Mouse (Mus musculus): Measurements from ENCODE around the gene Cyp1a2. TPM values are rescaled to one million over a fixed set of nuclear protein-coding genes. Genes with fewer than 3 reads are reported as not detected.

Cyp1a2 gene
- polyA plus RNA-seq, 1 experiment: not detected

DNA sequence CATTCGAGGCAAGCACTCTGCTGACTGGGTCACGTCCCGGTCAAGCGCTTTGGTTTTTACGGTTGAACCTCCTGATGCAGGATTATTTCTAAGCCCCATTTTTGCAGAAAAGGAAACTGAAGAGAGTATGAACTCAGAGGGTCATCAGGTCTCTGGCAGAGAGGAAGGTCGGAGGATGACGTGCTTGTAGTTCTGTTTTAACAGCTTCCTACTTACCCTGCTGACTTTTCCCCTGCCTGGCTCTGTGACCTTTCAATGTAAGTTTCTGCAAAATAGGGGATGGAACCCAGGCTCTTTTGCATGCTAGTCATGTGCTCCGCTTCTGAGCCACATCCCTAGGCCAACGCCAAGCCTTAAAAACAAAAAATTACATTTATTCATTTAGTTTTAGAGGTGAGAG lies 31.2 kb downstream of the Cyp1a2 start:
- Histone ChIP-seq H3K4me3 (ENCODE audit: extremely low read depth, insufficient read depth, insufficient read length) (peak overlapping the region; percentile 25), H3K4me1 (ENCODE audit: control insufficient read depth, insufficient read depth, insufficient read length) (peaks cover 47% of the 10 kb centered on the region), H3K27ac (ENCODE audit: insufficient read depth, low read length) (peak overlapping the region; percentile 97), H3K36me3 (ENCODE audit: control insufficient read depth, insufficient read depth, low read length) (no peaks in the 10 kb centered on the region), H3K27me3 (ENCODE audit: control insufficient read depth, insufficient read depth, low read length) (no peaks in the 10 kb centered on the region)
- no peak for DNase-seq (ENCODE audit: low read depth in 1 of 2, low spot score in 2 of 2)
- WGBS: 40% methylated on average over 9 of the region's 9 CpGs
- no peak for TF ChIP-seq POLR2A (IDR thresholded peaks at IDR 0.05; ENCODE audit: low read depth, low read length)
- no peak for TF ChIP-seq CTCF (IDR thresholded peaks at IDR 0.05; ENCODE audit: extremely low read depth, insufficient read depth, insufficient read length, insufficient replicate concordance)

DNA sequence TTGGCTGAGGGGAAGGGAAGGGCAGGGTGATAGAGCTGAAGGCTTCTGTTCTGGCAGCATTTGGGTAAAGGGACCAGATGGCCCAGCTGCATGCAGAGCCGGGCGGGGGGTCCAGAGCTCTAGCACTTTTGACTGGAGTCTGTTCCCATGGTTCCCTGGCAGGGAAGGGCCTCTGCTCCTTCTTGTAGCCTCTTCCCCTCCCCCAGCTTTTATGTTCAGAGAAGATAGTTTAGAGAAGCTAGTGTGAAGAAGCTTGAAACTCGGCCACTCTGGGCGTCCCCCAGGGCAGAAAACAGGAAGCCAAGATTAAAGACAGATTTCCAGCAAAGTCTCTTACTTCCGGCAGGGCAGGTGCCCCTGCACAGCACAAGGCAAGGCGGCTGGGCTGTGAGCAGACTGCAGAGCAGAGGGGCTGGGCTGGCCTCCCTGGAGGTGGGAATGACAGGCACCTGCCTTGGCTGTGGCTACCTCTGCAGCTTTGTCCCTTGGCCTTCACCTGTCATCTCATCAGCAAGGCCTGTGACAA lies 32.7 kb downstream of the Cyp1a2 start:
- Histone ChIP-seq H3K27ac (ENCODE audit: insufficient read depth, low read length) (peak overlapping the region; percentile 97), H3K4me1 (ENCODE audit: control insufficient read depth, insufficient read depth, insufficient read length) (peaks cover 51% of the 10 kb centered on the region), H3K36me3 (ENCODE audit: control insufficient read depth, insufficient read depth, low read length) (no peaks in the 10 kb centered on the region), H3K4me3 (ENCODE audit: extremely low read depth, insufficient read depth, insufficient read length) (peak overlapping the region; percentile 53), H3K27me3 (ENCODE audit: control insufficient read depth, insufficient read depth, low read length) (no peaks in the 10 kb centered on the region)
- 3% methylated on average over 6 of the region's 6 CpGs for WGBS
- TF ChIP-seq POLR2A (IDR thresholded peaks at IDR 0.05; ENCODE audit: low read depth, low read length): peak; percentile 70
- TF ChIP-seq CTCF (IDR thresholded peaks at IDR 0.05; ENCODE audit: extremely low read depth, insufficient read depth, insufficient read length, insufficient replicate concordance): no peak
- peak in 1 of 2 experiments; percentile 74 for DNase-seq (ENCODE audit: low read depth in 1 of 2, low spot score in 2 of 2)

DNA sequence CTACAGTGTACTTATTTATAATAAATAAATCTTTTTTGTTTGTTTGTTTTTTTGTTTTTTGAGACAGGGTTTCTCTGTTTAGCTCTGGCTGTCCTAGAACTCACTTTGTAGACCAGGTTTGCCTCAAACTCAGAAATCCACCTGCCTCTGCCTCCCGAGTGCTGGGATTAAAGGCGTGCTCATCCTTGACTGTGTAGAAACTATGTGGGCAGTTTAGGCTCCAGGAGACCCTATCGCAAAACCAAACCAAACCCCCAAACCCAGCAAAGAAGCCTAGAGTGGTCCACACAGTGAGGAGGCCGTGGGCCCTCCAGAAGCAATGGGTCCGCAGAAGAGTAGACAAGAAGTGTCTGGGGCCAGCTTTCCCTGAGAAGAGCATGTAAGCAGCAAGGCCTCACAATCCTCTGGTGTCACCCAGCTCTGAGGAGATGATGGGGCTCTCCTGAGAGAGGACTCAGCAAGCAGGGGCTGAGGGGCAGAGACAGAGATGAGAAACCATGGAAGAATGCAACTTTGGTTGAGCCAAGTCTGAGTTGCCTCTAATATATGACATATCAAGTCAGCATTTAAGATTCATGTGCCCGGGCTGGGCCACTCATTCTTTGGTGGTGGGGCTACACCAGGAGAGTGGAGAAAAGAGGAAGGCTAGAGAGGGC lies 33.2 kb downstream of the Cyp1a2 start:
- Histone ChIP-seq H3K4me1 (ENCODE audit: control insufficient read depth, insufficient read depth, insufficient read length) (peaks cover 49% of the 10 kb centered on the region), H3K27ac (ENCODE audit: insufficient read depth, low read length) (peak overlapping the region; percentile 97), H3K36me3 (ENCODE audit: control insufficient read depth, insufficient read depth, low read length) (no peaks in the 10 kb centered on the region), H3K4me3 (ENCODE audit: extremely low read depth, insufficient read depth, insufficient read length) (peak overlapping the region; percentile 28; the same call in 1 of the 2 replicates), H3K27me3 (ENCODE audit: control insufficient read depth, insufficient read depth, low read length) (no peaks in the 10 kb centered on the region)
- TF ChIP-seq CTCF (IDR thresholded peaks at IDR 0.05; ENCODE audit: extremely low read depth, insufficient read depth, insufficient read length, insufficient replicate concordance) (no peak), POLR2A (IDR thresholded peaks at IDR 0.05; ENCODE audit: low read depth, low read length) (no peak)
- DNase-seq (ENCODE audit: low read depth in 1 of 2, low spot score in 2 of 2): no peak
- WGBS: 72% methylated on average over 6 of the region's 6 CpGs

DNA sequence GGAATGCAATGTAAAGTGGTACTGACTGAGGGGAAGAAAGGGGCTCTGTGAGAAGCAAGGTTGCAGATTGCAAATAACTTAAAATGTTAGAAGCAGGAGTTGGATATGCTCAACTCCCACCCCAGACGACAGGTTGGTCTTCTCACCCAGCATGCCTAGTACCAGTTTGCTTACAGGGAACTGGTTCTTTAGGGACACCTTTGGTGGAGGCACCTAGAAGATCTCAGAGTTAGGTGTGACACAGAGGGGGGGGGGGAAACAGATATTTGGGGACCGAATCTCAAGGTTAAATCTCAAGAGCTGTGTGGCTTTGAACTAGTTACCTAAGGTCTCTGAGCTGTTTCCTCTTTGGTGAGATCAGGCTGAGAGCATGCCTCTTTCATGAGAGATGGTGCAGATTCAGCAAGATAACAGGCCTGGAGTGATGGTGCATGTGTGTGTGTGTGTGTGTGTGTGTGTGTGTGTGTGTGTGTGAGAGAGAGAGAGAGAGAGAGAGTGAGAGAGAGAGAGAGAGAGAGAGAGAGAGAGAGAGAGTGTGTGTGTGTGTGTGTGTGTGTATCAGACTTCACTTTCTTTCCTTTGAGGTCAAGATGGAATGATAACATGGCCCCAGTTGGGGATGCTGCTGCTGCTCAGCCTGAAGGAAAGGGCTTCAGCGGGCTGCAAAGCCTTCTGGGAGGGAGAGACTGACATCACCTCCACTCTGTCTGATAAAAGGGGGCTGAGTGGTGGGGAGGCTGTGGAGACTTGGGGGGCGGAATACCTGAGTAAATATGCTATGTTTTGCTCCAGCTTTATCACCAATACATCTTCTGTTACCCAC lies 36.0 kb downstream of the Cyp1a2 start:
- no peaks in the 10 kb centered on the region for H3K36me3 ChIP-seq (ENCODE audit: control insufficient read depth, insufficient read depth, low read length)
- H3K4me1 ChIP-seq (ENCODE audit: control insufficient read depth, insufficient read depth, insufficient read length): peaks cover 47% of the 10 kb centered on the region
- 38% methylated on average over 4 of the region's 4 CpGs for WGBS
- DNase-seq (ENCODE audit: low read depth in 1 of 2, low spot score in 2 of 2): no peak
- H3K27ac ChIP-seq (ENCODE audit: insufficient read depth, low read length): peak overlapping the region; percentile 89
- no peak overlapping the region for H3K4me3 ChIP-seq (ENCODE audit: extremely low read depth, insufficient read depth, insufficient read length)
- TF ChIP-seq POLR2A (IDR thresholded peaks at IDR 0.05; ENCODE audit: low read depth, low read length) (no peak), CTCF (IDR thresholded peaks at IDR 0.05; ENCODE audit: extremely low read depth, insufficient read depth, insufficient read length, insufficient replicate concordance) (no peak)
- H3K27me3 ChIP-seq (ENCODE audit: control insufficient read depth, insufficient read depth, low read length): no peaks in the 10 kb centered on the region

DNA sequence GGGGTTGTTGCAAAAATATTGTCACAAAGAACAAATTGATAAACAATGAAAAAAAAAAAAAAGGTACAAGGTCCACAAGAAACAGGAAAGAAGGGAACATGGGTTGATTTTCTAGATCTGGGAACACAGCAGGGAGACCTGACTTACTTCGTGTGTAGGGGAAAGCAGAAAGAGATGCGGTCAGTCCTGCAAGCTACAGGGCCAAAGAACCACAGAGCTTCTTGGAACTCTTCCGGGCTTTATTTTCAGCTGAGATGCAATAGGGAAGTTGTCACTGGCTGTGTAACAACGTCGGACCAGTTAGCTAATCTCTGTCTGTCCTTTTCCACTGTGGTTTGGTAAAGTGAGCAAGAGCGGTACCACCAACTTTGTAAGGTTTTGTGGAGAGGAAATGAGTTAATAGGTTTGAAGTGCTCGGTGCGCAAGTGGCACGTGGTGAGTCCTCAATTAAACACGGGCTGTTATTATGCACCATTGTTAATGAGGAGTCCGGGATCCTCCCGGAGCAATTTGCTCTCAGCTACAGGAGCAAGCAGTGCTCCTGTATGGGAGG lies 36.9 kb downstream of the Cyp1a2 start:
- Histone ChIP-seq H3K27me3 (ENCODE audit: control insufficient read depth, insufficient read depth, low read length) (no peaks in the 10 kb centered on the region), H3K27ac (ENCODE audit: insufficient read depth, low read length) (peak overlapping the region; percentile 89), H3K4me1 (ENCODE audit: control insufficient read depth, insufficient read depth, insufficient read length) (peaks cover 47% of the 10 kb centered on the region), H3K36me3 (ENCODE audit: control insufficient read depth, insufficient read depth, low read length) (peaks cover 3% of the 10 kb centered on the region; the same call in 1 of the 2 replicates), H3K4me3 (ENCODE audit: extremely low read depth, insufficient read depth, insufficient read length) (no peak overlapping the region; the same call in 1 of the 2 replicates)
- TF ChIP-seq POLR2A (IDR thresholded peaks at IDR 0.05; ENCODE audit: low read depth, low read length) (peak; percentile 41), CTCF (IDR thresholded peaks at IDR 0.05; ENCODE audit: extremely low read depth, insufficient read depth, insufficient read length, insufficient replicate concordance) (no peak)
- 4% methylated on average over 12 of the region's 12 CpGs for WGBS
- peak in 1 of 2 experiments; percentile 67 for DNase-seq (ENCODE audit: low read depth in 1 of 2, low spot score in 2 of 2)

DNA sequence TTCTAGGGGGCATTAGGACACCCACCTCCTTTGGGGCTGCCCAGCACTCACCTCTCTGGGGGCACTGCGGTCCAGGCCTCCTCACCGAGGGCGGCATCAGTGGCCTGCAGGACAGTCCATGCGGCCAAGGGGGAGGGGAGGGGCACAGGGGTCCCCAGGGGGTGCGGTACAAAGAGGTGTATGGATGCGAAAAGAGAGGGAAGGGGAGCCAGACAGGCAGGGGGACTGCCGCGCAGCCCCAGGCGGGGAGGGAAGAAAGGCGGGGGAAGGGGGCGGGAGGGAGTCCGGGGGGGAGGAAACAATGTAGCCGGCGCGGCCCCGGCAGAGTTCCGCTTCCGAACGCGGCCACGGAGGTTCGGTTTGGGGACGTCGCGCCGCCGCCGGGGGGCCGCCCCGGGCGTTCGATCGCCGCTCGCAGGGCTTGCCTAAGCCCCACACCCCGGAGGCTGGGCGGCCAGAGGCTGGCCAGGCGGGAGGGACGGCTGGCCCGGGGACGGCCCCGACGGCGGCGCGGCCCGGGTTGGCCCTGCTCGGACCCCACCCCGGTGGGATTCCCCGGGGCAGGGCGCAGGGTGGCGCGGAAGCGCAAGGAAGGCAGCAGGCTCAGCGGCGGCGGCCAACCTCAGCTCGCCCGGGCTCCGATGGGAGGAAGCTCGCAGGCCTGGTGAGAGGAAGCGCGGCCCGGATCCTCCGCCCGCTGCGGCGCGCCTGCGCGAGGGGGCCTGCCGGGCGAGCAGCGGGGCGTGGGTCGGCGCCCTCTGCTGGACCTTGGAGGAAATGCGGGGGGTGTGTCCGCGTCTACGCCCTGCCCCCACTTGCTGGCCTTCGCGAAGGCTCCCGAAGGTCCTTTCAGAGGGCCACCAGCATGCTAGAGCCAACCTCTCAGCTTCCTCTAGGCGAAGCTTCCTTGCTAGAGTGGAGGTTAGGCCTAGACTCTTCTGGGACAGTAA lies 38.3 kb downstream of the Cyp1a2 start:
- under 1% methylated on average over 84 of the region's 85 CpGs for WGBS
- TF ChIP-seq POLR2A (IDR thresholded peaks at IDR 0.05; ENCODE audit: low read depth, low read length): peak; percentile 71
- TF ChIP-seq CTCF (IDR thresholded peaks at IDR 0.05; ENCODE audit: extremely low read depth, insufficient read depth, insufficient read length, insufficient replicate concordance): peak; percentile 97
- Histone ChIP-seq H3K4me3 (ENCODE audit: extremely low read depth, insufficient read depth, insufficient read length) (peak overlapping the region; percentile 96), H3K4me1 (ENCODE audit: control insufficient read depth, insufficient read depth, insufficient read length) (peaks cover 46% of the 10 kb centered on the region; the same call in 1 of the 2 replicates), H3K27ac (ENCODE audit: insufficient read depth, low read length) (peak overlapping the region; percentile 100), H3K36me3 (ENCODE audit: control insufficient read depth, insufficient read depth, low read length) (peaks cover 5% of the 10 kb centered on the region; the same call in 1 of the 2 replicates), H3K27me3 (ENCODE audit: control insufficient read depth, insufficient read depth, low read length) (no peaks in the 10 kb centered on the region)
- DNase-seq (ENCODE audit: low read depth in 1 of 2, low spot score in 2 of 2): peak; percentile 86 to 93
